Mouse (Mus musculus): ENCODE measurements around the gene 4930467E23Rik. TPM values are rescaled to one million over a fixed set of nuclear protein-coding genes. Genes with fewer than 3 reads are reported as not detected.
"Not testable (repeated sequence)": the region's sequence is repeated elsewhere in the genome, so short reads cannot be mapped to it uniquely, and the experiment has no call there.

The 4930467E23Rik gene
- total RNA-seq, 2 experiments from 2014 or later = 1.5 TPM; not detected in 1

- intact Hi-C loops (cut with DNase I); DNase-seq (ENCODE audit: low spot score in 2 of 2): not testable (repeated sequence)
These were observed 46.9 kb downstream of the 4930467E23Rik start for GRCm38 (mm10) chr8:19776311-19776710.

- intact Hi-C loops (cut with DNase I); DNase-seq (ENCODE audit: low spot score in 2 of 2): not testable (repeated sequence)
These were observed 48.1 kb downstream of the 4930467E23Rik start for GRCm38 (mm10) chr8:19777500-19777899.

DNA sequence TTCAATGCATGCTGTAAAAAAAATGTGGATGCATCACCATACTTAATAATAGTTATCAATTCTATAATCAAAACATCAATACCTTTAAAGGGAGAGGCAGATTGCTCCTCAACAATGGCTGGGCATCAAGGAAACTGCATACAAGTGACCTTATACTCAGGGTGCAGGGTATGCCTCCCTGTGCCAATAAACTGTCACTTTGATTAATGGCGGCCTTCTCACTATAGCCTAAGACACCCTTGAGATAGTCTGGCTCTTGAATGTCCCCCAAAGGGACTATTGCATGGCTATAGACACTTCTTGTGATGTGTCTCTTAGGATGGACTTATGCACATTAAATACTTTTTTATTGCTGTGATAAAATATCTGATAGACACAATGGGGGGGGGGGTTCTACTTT is 48.8 kb downstream of the 4930467E23Rik start:
- not testable (repeated sequence) for DNase-seq (ENCODE audit: low spot score in 2 of 2)

GRCm38 (mm10) chr8:19778891-19779290 is 49.5 kb downstream of the 4930467E23Rik start:
- intact Hi-C loops (cut with DNase I); DNase-seq (ENCODE audit: low spot score in 2 of 2): not testable (repeated sequence)

More for the DNA sequence above, 48.8 kb downstream of the 4930467E23Rik start:
- intact Hi-C loops (cut with DNase I) = not testable (repeated sequence)

- DNase-seq (ENCODE audit: low spot score in 2 of 2); intact Hi-C loops (cut with DNase I): not testable (repeated sequence)
These were observed 50.8 kb downstream of the 4930467E23Rik start for GRCm38 (mm10) chr8:19780212-19780611.

DNA sequence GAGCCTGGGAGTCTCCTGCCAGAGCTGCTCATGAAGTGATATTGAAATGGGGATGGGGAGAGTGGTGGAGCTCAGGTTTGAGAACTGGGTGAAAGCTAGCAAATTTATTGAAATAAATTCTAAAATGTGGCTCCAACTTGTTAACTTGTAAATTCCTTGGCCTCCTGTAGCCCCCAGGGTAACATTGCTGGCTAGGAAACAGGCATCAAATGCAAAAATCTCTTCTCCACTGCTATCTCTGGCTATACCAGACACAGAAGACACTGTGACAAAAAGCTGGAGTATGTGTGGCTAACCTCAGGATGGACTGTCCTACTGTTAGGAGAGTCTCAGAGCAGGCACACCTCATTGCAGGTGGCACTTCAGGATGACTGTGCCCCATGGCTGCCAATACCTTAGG is 51.3 kb downstream of the 4930467E23Rik start:
- intact Hi-C loops (cut with DNase I); DNase-seq (ENCODE audit: low spot score in 2 of 2): not testable (repeated sequence)

GRCm38 (mm10) chr8:19781328-19782114 is 52.1 kb downstream of the 4930467E23Rik start:
- DNase-seq (ENCODE audit: low spot score in 2 of 2); intact Hi-C loops (cut with DNase I): not testable (repeated sequence)

- DNase-seq (ENCODE audit: low spot score in 2 of 2); intact Hi-C loops (cut with DNase I): not testable (repeated sequence)
These were observed 53.4 kb downstream of the 4930467E23Rik start for GRCm38 (mm10) chr8:19782736-19783135.

DNA sequence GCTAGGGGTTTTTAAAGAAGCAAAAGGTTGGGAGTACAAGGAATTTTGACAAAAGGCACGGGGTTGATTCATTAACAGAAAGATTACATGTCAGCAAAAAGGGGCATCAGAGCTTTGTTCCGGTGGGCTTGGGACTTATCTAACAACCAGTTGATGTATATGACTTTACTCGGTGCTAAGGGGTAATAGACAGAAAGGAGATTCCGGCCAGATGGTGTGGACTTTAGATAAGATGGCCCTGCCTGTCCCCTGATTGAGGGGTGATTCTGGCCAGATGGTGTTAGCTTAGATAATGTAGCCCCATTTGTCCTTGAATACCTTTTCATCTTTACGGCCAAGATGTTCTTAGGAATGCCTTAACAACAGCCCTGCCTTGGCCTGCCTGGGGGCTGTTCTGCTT is 54.5 kb downstream of the 4930467E23Rik start:
- DNase-seq (ENCODE audit: low spot score in 2 of 2); intact Hi-C loops (cut with DNase I): not testable (repeated sequence)

GRCm38 (mm10) chr8:19784554-19785364 is 55.4 kb downstream of the 4930467E23Rik start:
- intact Hi-C loops (cut with DNase I) = not testable (repeated sequence)

GRCm38 (mm10) chr8:19792696-19793095 is 63.3 kb downstream of the 4930467E23Rik start:
- intact Hi-C loops (cut with DNase I) = not testable (repeated sequence)
- DNase-seq (ENCODE audit: low spot score in 2 of 2) = peak in 1 of 2 experiments; percentile 60

More at GRCm38 (mm10) chr8:19784554-19785364, 55.4 kb downstream of the 4930467E23Rik start:
- peak; percentile 100 for DNase-seq (ENCODE audit: low spot score in 2 of 2)

Other genes with a start within 250 kb of the 4930467E23Rik start
- not detected for gene Defb7, start 234.5 kb upstream of the 4930467E23Rik start, total RNA-seq (2021)
- under 1 TPM in 1 of 2 experiments, not detected in 1; 0.37 TPM for gene Gm31371, start 173.8 kb downstream of the 4930467E23Rik start, total RNA-seq (2021)

Data from left cerebral cortex, postnatal 25 days (tissue).